Mouse (Mus musculus) testis, adult 2 months (tissue): ENCODE data around the gene Zfp786.

ENCODE experiments used
- CTCF ChIP-seq: fragments of 200-500 bp; IDR thresholded peaks from 2 replicates; pipeline ENCODE4 v1.5.1; 2012; ENCODE audit warnings: low read depth, mild to moderate bottlenecking, inconsistent platforms, low read length, moderate library complexity; ENCODE audit not compliant: control insufficient read depth, insufficient read depth, insufficient replicate concordance
- POLR2A ChIP-seq: fragments of 200-500 bp; IDR thresholded peaks from 2 replicates; pipeline ENCODE4 v1.6.1; 2012; ENCODE audit warnings: low read depth, mild to moderate bottlenecking, inconsistent platforms, low read length, moderate library complexity; ENCODE audit not compliant: control insufficient read depth

DNA sequence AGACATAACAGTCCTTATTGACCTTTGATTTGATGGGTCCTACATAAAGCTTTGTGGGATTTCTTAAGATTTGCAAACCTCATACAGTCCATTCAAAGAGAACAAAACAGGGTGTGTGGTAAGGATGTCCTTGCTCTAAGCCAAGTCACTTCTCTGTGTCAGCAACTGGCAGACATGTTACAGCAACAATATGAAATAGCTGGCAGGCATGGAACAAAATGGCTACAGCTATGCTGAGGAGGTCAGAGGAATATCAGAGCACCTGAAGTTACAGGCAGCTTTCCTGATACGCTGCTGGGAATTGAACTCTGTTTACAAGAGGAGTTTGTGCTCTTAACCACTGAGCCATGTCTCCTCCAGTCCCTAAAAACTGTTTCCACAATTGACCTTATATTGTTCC lies 1.6 kb upstream of the Zfp786 start:
- TF ChIP-seq POLR2A: no peak
- no peak for TF ChIP-seq CTCF
